Mouse (Mus musculus): ENCODE results near the gene Tamm41. TPM values are rescaled to one million over a fixed set of nuclear protein-coding genes. Genes with fewer than 3 reads are reported as not detected.

Gene Tamm41
- polyA plus RNA-seq, 1 experiment from 2014 or later, result 83.0 TPM

GRCm38 (mm10) chr6:114988619-114988980, 49.1 kb downstream of the Tamm41 start:
- no peaks in the 10 kb centered on the region for H3K36me3 ChIP-seq
- H3K4me1 ChIP-seq (replicated peaks), result peaks cover 18% of the 10 kb centered on the region
- H3K4me3 ChIP-seq, result no peak overlapping the region
- DNase-seq (ENCODE audit: low spot score), result no peak
- no peaks in the 10 kb centered on the region for H3K9me3 ChIP-seq
- WGBS, result 73% methylated on average over 3 of the region's 3 CpGs
- H3K27me3 ChIP-seq (ENCODE audit: insufficient read depth, poor library complexity, severe bottlenecking), result no peaks in the 10 kb centered on the region
- H3K27ac ChIP-seq, result no peak overlapping the region

GRCm38 (mm10) chr6:114987966-114988618, 49.6 kb downstream of the Tamm41 start:
- Histone ChIP-seq H3K9me3 (no peaks in the 10 kb centered on the region), H3K4me3 (no peak overlapping the region), H3K27me3 (ENCODE audit: insufficient read depth, poor library complexity, severe bottlenecking) (no peaks in the 10 kb centered on the region), H3K4me1 (replicated peaks) (peaks cover 18% of the 10 kb centered on the region), H3K36me3 (no peaks in the 10 kb centered on the region), H3K27ac (no peak overlapping the region)
- DNase-seq (ENCODE audit: low spot score), result no peak
- WGBS, result 75% methylated on average over 7 of the region's 7 CpGs

GRCm38 (mm10) chr6:114982671-114983070, 55.0 kb downstream of the Tamm41 start:
- 83% methylated on average over 7 of the region's 7 CpGs for WGBS
- H3K4me3 ChIP-seq, result no peak overlapping the region

GRCm38 (mm10) chr6:114979715-114980114, 58.0 kb downstream of the Tamm41 start:
- Histone ChIP-seq H3K36me3 (no peaks in the 10 kb centered on the region), H3K9me3 (no peaks in the 10 kb centered on the region), H3K4me3 (no peak overlapping the region), H3K27me3 (ENCODE audit: insufficient read depth, poor library complexity, severe bottlenecking) (no peaks in the 10 kb centered on the region), H3K27ac (no peak overlapping the region), H3K4me1 (replicated peaks) (no peaks in the 10 kb centered on the region)
- DNase-seq (ENCODE audit: low spot score), result no peak
- 92% methylated on average over 1 of the region's 1 CpGs for WGBS

More at GRCm38 (mm10) chr6:114982671-114983070, 55.0 kb downstream of the Tamm41 start:
- H3K9me3 ChIP-seq, result no peaks in the 10 kb centered on the region
- no peaks in the 10 kb centered on the region for H3K27me3 ChIP-seq (ENCODE audit: insufficient read depth, poor library complexity, severe bottlenecking)
- no peaks in the 10 kb centered on the region for H3K36me3 ChIP-seq
- no peak overlapping the region for H3K27ac ChIP-seq
- no peak for DNase-seq (ENCODE audit: low spot score)
- no peaks in the 10 kb centered on the region for H3K4me1 ChIP-seq (replicated peaks)

- no peak overlapping the region for H3K4me3 ChIP-seq
- H3K9me3 ChIP-seq, result no peaks in the 10 kb centered on the region
- H3K36me3 ChIP-seq, result no peaks in the 10 kb centered on the region
- WGBS, result 88% methylated on average over 7 of the region's 7 CpGs
- H3K27me3 ChIP-seq (ENCODE audit: insufficient read depth, poor library complexity, severe bottlenecking), result peaks cover 13% of the 10 kb centered on the region; the same call in 1 of the 2 replicates
- no peak overlapping the region for H3K27ac ChIP-seq
- no peak for DNase-seq (ENCODE audit: low spot score)
- H3K4me1 ChIP-seq (replicated peaks), result no peaks in the 10 kb centered on the region
Observed at GRCm38 (mm10) chr6:114976915-114977419, 60.7 kb downstream of the Tamm41 start.

- H3K27me3 ChIP-seq (ENCODE audit: insufficient read depth, poor library complexity, severe bottlenecking), result peaks cover 29% of the 10 kb centered on the region
- WGBS, result 95% methylated on average over 1 of the region's 1 CpGs
- H3K4me1 ChIP-seq (replicated peaks), result peaks cover 18% of the 10 kb centered on the region
- H3K4me3 ChIP-seq, result no peak overlapping the region
- DNase-seq (ENCODE audit: low spot score), result no peak
- H3K36me3 ChIP-seq, result no peaks in the 10 kb centered on the region
- 0 out of 2 replicates have a peak, but pooled peaks cover 4% of the 10 kb centered on the region for H3K9me3 ChIP-seq
- H3K27ac ChIP-seq, result no peak overlapping the region
Observed at GRCm38 (mm10) chr6:114974331-114974730, 63.3 kb downstream of the Tamm41 start.

- Histone ChIP-seq H3K36me3 (no peaks in the 10 kb centered on the region), H3K27me3 (ENCODE audit: insufficient read depth, poor library complexity, severe bottlenecking) (peaks cover 42% of the 10 kb centered on the region), H3K27ac (no peak overlapping the region), H3K4me1 (replicated peaks) (peaks cover 30% of the 10 kb centered on the region), H3K9me3 (0 out of 2 replicates have a peak, but pooled peaks cover 4% of the 10 kb centered on the region), H3K4me3 (no peak overlapping the region)
- WGBS, result 80% methylated on average over 1 of the region's 1 CpGs
- no peak for DNase-seq (ENCODE audit: low spot score)
Observed at GRCm38 (mm10) chr6:114972988-114973387, 64.7 kb downstream of the Tamm41 start.

- H3K36me3 ChIP-seq, result no peaks in the 10 kb centered on the region
- H3K4me1 ChIP-seq (replicated peaks), result peaks cover 35% of the 10 kb centered on the region
- 0 out of 2 replicates have a peak, but pooled peaks cover 4% of the 10 kb centered on the region for H3K9me3 ChIP-seq
- DNase-seq (ENCODE audit: low spot score), result no peak
- H3K4me3 ChIP-seq, result no peak overlapping the region
- no peak overlapping the region for H3K27ac ChIP-seq
- WGBS, result 74% methylated on average over 5 of the region's 5 CpGs
- H3K27me3 ChIP-seq (ENCODE audit: insufficient read depth, poor library complexity, severe bottlenecking), result peaks cover 62% of the 10 kb centered on the region
Observed at GRCm38 (mm10) chr6:114970895-114971294, 66.8 kb downstream of the Tamm41 start.

- Histone ChIP-seq H3K27me3 (ENCODE audit: insufficient read depth, poor library complexity, severe bottlenecking) (peaks cover 67% of the 10 kb centered on the region), H3K4me1 (replicated peaks) (peaks cover 35% of the 10 kb centered on the region), H3K27ac (no peak overlapping the region), H3K9me3 (0 out of 2 replicates have a peak, but pooled peaks cover 4% of the 10 kb centered on the region), H3K4me3 (no peak overlapping the region), H3K36me3 (no peaks in the 10 kb centered on the region)
- WGBS, result 28% methylated on average over 6 of the region's 6 CpGs
- no peak for DNase-seq (ENCODE audit: low spot score)
Observed at GRCm38 (mm10) chr6:114970386-114970785, 67.3 kb downstream of the Tamm41 start.

- H3K36me3 ChIP-seq, result no peaks in the 10 kb centered on the region
- WGBS, result under 1% methylated on average over 79 of the region's 79 CpGs
- peak within 1 kb of the TSS; percentile 81 for H3K27ac ChIP-seq
- H3K4me1 ChIP-seq (replicated peaks), result peaks cover 35% of the 10 kb centered on the region
- peak within 1 kb of the TSS; percentile 71 for H3K4me3 ChIP-seq
- peak; percentile 78 for DNase-seq (ENCODE audit: low spot score)
- 0 out of 2 replicates have a peak, but pooled peaks cover 4% of the 10 kb centered on the region for H3K9me3 ChIP-seq
- peaks cover 76% of the 10 kb centered on the region for H3K27me3 ChIP-seq (ENCODE audit: insufficient read depth, poor library complexity, severe bottlenecking)
Observed at GRCm38 (mm10) chr6:114969213-114970120, 68.2 kb downstream of the Tamm41 start, which contains the start of gene Vgll4. Vgll4 (minus strand) TSS chr6:114969994.

- peak; percentile 78 for DNase-seq (ENCODE audit: low spot score)
- under 1% methylated on average over 82 of the region's 82 CpGs for WGBS
- H3K9me3 ChIP-seq, result 0 out of 2 replicates have a peak, but pooled peaks cover 4% of the 10 kb centered on the region
- H3K4me1 ChIP-seq (replicated peaks), result peaks cover 38% of the 10 kb centered on the region
- no peaks in the 10 kb centered on the region for H3K36me3 ChIP-seq
- H3K27ac ChIP-seq, result peak overlapping the region; percentile 81
- peak overlapping the region; percentile 71 for H3K4me3 ChIP-seq
- peaks cover 73% of the 10 kb centered on the region for H3K27me3 ChIP-seq (ENCODE audit: insufficient read depth, poor library complexity, severe bottlenecking)
Observed at GRCm38 (mm10) chr6:114968361-114969212, 69.1 kb downstream of the Tamm41 start.

- H3K36me3 ChIP-seq, result no peaks in the 10 kb centered on the region
- no peak overlapping the region for H3K27ac ChIP-seq
- peaks cover 68% of the 10 kb centered on the region for H3K27me3 ChIP-seq (ENCODE audit: insufficient read depth, poor library complexity, severe bottlenecking)
- WGBS, result 51% methylated on average over 12 of the region's 12 CpGs
- no peak for DNase-seq (ENCODE audit: low spot score)
- H3K4me1 ChIP-seq (replicated peaks), result peaks cover 40% of the 10 kb centered on the region
- H3K9me3 ChIP-seq, result 0 out of 2 replicates have a peak, but pooled peaks cover 4% of the 10 kb centered on the region
- peak overlapping the region; percentile 71 for H3K4me3 ChIP-seq
Observed at GRCm38 (mm10) chr6:114967623-114968022, 70.1 kb downstream of the Tamm41 start.
